Mouse (Mus musculus) lung, postnatal 0 days (tissue): ENCODE measurements at regions not wholly inside any gene's neighbourhood (a gene's known extent, or its start where the extent isn't known, plus 50 kb on each side); places are given as distances from the start of the nearest gene placed in this dataset.

Source experiments
- CTCF ChIP-seq: IDR thresholded peaks from 2 replicates; pipeline ENCODE4 v1.5.1; 2016; ENCODE audit warnings: antibody characterized with exemption, mild to moderate bottlenecking
- EP300 ChIP-seq: IDR thresholded peaks from 2 replicates; pipeline ENCODE4 v1.6.1; 2016; ENCODE audit warnings: antibody characterized with exemption, mild to moderate bottlenecking, control low read depth

GRCm38 (mm10) chr3:50940656-50941055 lies 283.6 kb upstream of the Noct start:
- no peak for TF ChIP-seq CTCF
- TF ChIP-seq EP300: no peak
